Mouse (Mus musculus) liver, adult 2 months (tissue): ENCODE measurements around the gene Syt13. TPM values are rescaled to one million over a fixed set of nuclear protein-coding genes. Genes with fewer than 3 reads are reported as not detected.

Source experiments
- DNase-seq: peaks from one replicate; pipeline ENCODE4 v3.0.0-alpha.2; 2011; ENCODE audit warnings: low read depth, low spot score; ENCODE audit errors: extremely low read depth
- H3K27ac ChIP-seq: fragments of 200-500 bp; replicated peaks from 2 replicates; pipeline ENCODE4 v1.5.1; 2012; ENCODE audit warnings: low read depth, mild to moderate bottlenecking, control low read depth, inconsistent platforms, low read length; ENCODE audit not compliant: insufficient read depth
- H3K27me3 ChIP-seq: fragments of 200-500 bp; 2 replicates; pipeline ENCODE4 v1.6.1; 2012; ENCODE audit warnings: mild to moderate bottlenecking, moderate library complexity, low read length, inconsistent platforms; ENCODE audit not compliant: control insufficient read depth, insufficient read depth
- H3K36me3 ChIP-seq: fragments of 200-500 bp; 2 replicates; pipeline ENCODE4 v1.6.1; 2012; ENCODE audit warnings: low read length, inconsistent platforms; ENCODE audit not compliant: control insufficient read depth, insufficient read depth
- H3K4me1 ChIP-seq: fragments of 200-500 bp; 2 replicates; pipeline ENCODE4 v1.6.1; 2011; ENCODE audit warnings: low read length; ENCODE audit not compliant: control insufficient read depth, insufficient read depth
- H3K4me3 ChIP-seq: fragments of 200-500 bp; 2 replicates; pipeline ENCODE4 v1.5.1; 2011; ENCODE audit warnings: low read depth, mild to moderate bottlenecking, control low read depth, low read length, moderate library complexity; ENCODE audit not compliant: insufficient read depth
- H3K79me2 ChIP-seq: fragments of 200-500 bp; 2 replicates; pipeline ENCODE4 v1.6.1; 2012; ENCODE audit warnings: inconsistent platforms, mild to moderate bottlenecking, low read length, moderate library complexity; ENCODE audit not compliant: control insufficient read depth, insufficient read depth
- H3K9ac ChIP-seq: fragments of 200-500 bp; 2 replicates; pipeline ENCODE4 v1.6.1; 2012; ENCODE audit warnings: low read depth, mild to moderate bottlenecking, control low read depth, inconsistent platforms, low read length
- CTCF ChIP-seq: fragments of 200-500 bp; IDR thresholded peaks from 2 replicates; pipeline ENCODE4 v1.5.1; 2011; ENCODE audit warnings: low read depth, low read length, control low read depth
- POLR2A ChIP-seq: fragments of 200-500 bp; IDR thresholded peaks from 2 replicates; pipeline ENCODE4 v1.6.1; 2011; ENCODE audit warnings: low read length, control low read depth; ENCODE audit not compliant: insufficient read depth; ENCODE audit errors: extremely low read depth
- WGBS: fragments of 180-500 bp; shearing (Covaris S2); methylation state at CpG from one replicate; pipeline ENCODE4 v1.1.7; 2018; 5-methylcytosine and 5-hydroxymethylcytosine counted together
- polyA plus RNA-seq: library from polyadenylated mRNA; depleted of rRNA; stranded (reverse); fragments of >200 nt; gene quantifications from 2 replicates; pipeline ENCODE4 v1.2.3, GENCODE M21; 2012; rRNA removed
- total RNA-seq: library from RNA; depleted of rRNA; stranded (reverse); fragments of >200 nt; gene quantifications from 2 replicates; pipeline ENCODE4 v1.2.3, GENCODE M21; 2014; rRNA removed

Gene Syt13
- total RNA-seq (0.07 TPM in 1 of 2 replicates, not detected in the other), polyA plus RNA-seq (0.02 TPM in 1 of 2 replicates, not detected in the other)

GRCm38 (mm10) chr2:92914933-92915553, at the start of gene Syt13:
TSS of gene Syt13 (plus strand) at chr2:92915098.
- peaks cover 18% of the 10 kb centered on the region for H3K27me3 ChIP-seq
- WGBS = 2% methylated on average over 38 of the region's 38 CpGs
- H3K9ac ChIP-seq = no peak within 1 kb of the TSS
- no peak within 1 kb of the TSS for H3K4me3 ChIP-seq
- TF ChIP-seq CTCF (no peak), POLR2A (no peak)
- no peaks in the 10 kb centered on the region for H3K79me2 ChIP-seq
- H3K4me1 ChIP-seq = no peaks in the 10 kb centered on the region
- H3K36me3 ChIP-seq = no peaks in the 10 kb centered on the region
- no peak within 1 kb of the TSS for H3K27ac ChIP-seq
- no peak for DNase-seq

GRCm38 (mm10) chr2:92866616-92867015, 48.3 kb upstream of the Syt13 start:
- 27% methylated on average over 2 of the region's 2 CpGs for WGBS
- Histone ChIP-seq H3K9ac (no peak overlapping the region), H3K36me3 (no peaks in the 10 kb centered on the region), H3K27ac (no peak overlapping the region), H3K27me3 (no peaks in the 10 kb centered on the region), H3K79me2 (no peaks in the 10 kb centered on the region), H3K4me1 (no peaks in the 10 kb centered on the region), H3K4me3 (no peak overlapping the region)
- TF ChIP-seq POLR2A = no peak
- TF ChIP-seq CTCF = no peak
- DNase-seq = no peak

- no peaks in the 10 kb centered on the region for H3K79me2 ChIP-seq
Observed at GRCm38 (mm10) chr2:92870139-92870836, 44.6 kb upstream of the Syt13 start.

GRCm38 (mm10) chr2:92871093-92871686, 43.7 kb upstream of the Syt13 start:
- H3K27ac ChIP-seq = no peak overlapping the region
- WGBS = 59% methylated on average over 7 of the region's 7 CpGs
- TF ChIP-seq CTCF (no peak), POLR2A (no peak)
- no peaks in the 10 kb centered on the region for H3K4me1 ChIP-seq
- no peak overlapping the region for H3K9ac ChIP-seq
- no peak for DNase-seq
- H3K27me3 ChIP-seq = no peaks in the 10 kb centered on the region
- no peaks in the 10 kb centered on the region for H3K79me2 ChIP-seq
- H3K4me3 ChIP-seq = no peak overlapping the region
- H3K36me3 ChIP-seq = no peaks in the 10 kb centered on the region

More at GRCm38 (mm10) chr2:92870139-92870836, 44.6 kb upstream of the Syt13 start:
- no peak overlapping the region for H3K9ac ChIP-seq
- WGBS = 26% methylated on average over 10 of the region's 10 CpGs
- no peak for TF ChIP-seq POLR2A
- TF ChIP-seq CTCF = no peak
- no peaks in the 10 kb centered on the region for H3K36me3 ChIP-seq
- no peak overlapping the region for H3K4me3 ChIP-seq
- no peak overlapping the region for H3K27ac ChIP-seq
- H3K27me3 ChIP-seq = no peaks in the 10 kb centered on the region
- H3K4me1 ChIP-seq = no peaks in the 10 kb centered on the region
- no peak for DNase-seq

GRCm38 (mm10) chr2:92872652-92873051, 42.2 kb upstream of the Syt13 start:
- Histone ChIP-seq H3K27me3 (no peaks in the 10 kb centered on the region), H3K27ac (no peak overlapping the region), H3K79me2 (no peaks in the 10 kb centered on the region), H3K36me3 (no peaks in the 10 kb centered on the region), H3K9ac (no peak overlapping the region), H3K4me1 (no peaks in the 10 kb centered on the region), H3K4me3 (no peak overlapping the region)
- no peak for TF ChIP-seq CTCF
- TF ChIP-seq POLR2A = no peak
- no peak for DNase-seq
- 77% methylated on average over 4 of the region's 4 CpGs for WGBS

- no peaks in the 10 kb centered on the region for H3K4me1 ChIP-seq
- no peak for DNase-seq
- 50% methylated on average over 1 of the region's 1 CpGs for WGBS
- no peak for TF ChIP-seq CTCF
- TF ChIP-seq POLR2A = no peak
- no peak overlapping the region for H3K4me3 ChIP-seq
- no peaks in the 10 kb centered on the region for H3K79me2 ChIP-seq
- no peak overlapping the region for H3K9ac ChIP-seq
- H3K27ac ChIP-seq = no peak overlapping the region
- no peaks in the 10 kb centered on the region for H3K36me3 ChIP-seq
- H3K27me3 ChIP-seq = no peaks in the 10 kb centered on the region
Observed at GRCm38 (mm10) chr2:92874592-92874991, 40.3 kb upstream of the Syt13 start.
